Mouse (Mus musculus) MEL (cell line): ENCODE data around the gene Ngrn.

Source experiments
- CTCF ChIP-seq, 3 experiments: IDR thresholded peaks in 2 of 3; conservative IDR thresholded peaks in 1 of 3; 2 replicates each; pipeline ENCODE4 v1.5.1; 2011 to 2012; ENCODE audit warnings: low read length in 3 of 3, low read depth in 2 of 3, mild to moderate bottlenecking in 2 of 3, improper control_type of control experiment in 1 of 3, inconsistent platforms in 1 of 3, mixed read lengths in 1 of 3, moderate library complexity in 1 of 3; ENCODE audit not compliant: control insufficient read depth in 1 of 3, insufficient read depth in 1 of 3, poor library complexity in 1 of 3, severe bottlenecking in 1 of 3
- NELFE ChIP-seq: IDR thresholded peaks from 2 replicates; pipeline ENCODE4 v1.6.1; 2011; ENCODE audit warnings: low read depth, low read length, improper control_type of control experiment
- POLR2A ChIP-seq, 2 experiments: IDR thresholded peaks; 2 replicates each; pipeline ENCODE4 v1.6.1; 2011 to 2012; ENCODE audit warnings: low read length in 2 of 2, mild to moderate bottlenecking in 2 of 2, control low read depth in 1 of 2, improper control_type of control experiment in 1 of 2, low read depth in 1 of 2, moderate library complexity in 1 of 2; ENCODE audit not compliant: control insufficient read depth in 1 of 2, insufficient read depth in 1 of 2, poor library complexity in 1 of 2
- POLR2AphosphoS2 ChIP-seq: IDR thresholded peaks from 2 replicates; pipeline ENCODE4 v1.6.1; 2011; ENCODE audit warnings: low read length, improper control_type of control experiment

- TF ChIP-seq CTCF (IDR thresholded peaks at IDR 0.05 in 2 of 3, conservative IDR thresholded peaks at IDR 0.05 in 1 of 3; ENCODE audit: control insufficient read depth in 1 of 3, insufficient read depth in 1 of 3, low read depth in 2 of 3, low read length in 3 of 3, poor library complexity in 1 of 3, severe bottlenecking in 1 of 3) (no peak), POLR2AphosphoS2 (no peak), NELFE (no peak), POLR2A (IDR thresholded peaks at IDR 0.05; ENCODE audit: control insufficient read depth in 1 of 2, insufficient read depth in 1 of 2, low read depth in 1 of 2, low read length in 2 of 2, poor library complexity in 1 of 2) (no peak)
Observed at GRCm38 (mm10) chr7:80252437-80252836, 8.6 kb upstream of the Ngrn start.
